Mouse (Mus musculus) frontal cortex, postnatal 25 days (tissue): ENCODE data around the gene Smim24.

Experiments used
- DNase-seq, 2 experiments: peaks; one replicate each; pipeline ENCODE4 v3.0.0; 2022; ENCODE audit warnings: low spot score in 2 of 2

Gene Smim24

GRCm38 (mm10) chr10:81392781-81393185 is at the start of gene Smim24:
Smim24 (plus strand) TSS chr10:81393051.
- DNase-seq = no peak

GRCm38 (mm10) chr10:81344421-81345161 is 48.3 kb upstream of the Smim24 start:
- DNase-seq = no peak

GRCm38 (mm10) chr10:81345162-81345534 is 47.7 kb upstream of the Smim24 start:
- no peak for DNase-seq

GRCm38 (mm10) chr10:81346453-81347067 is 46.3 kb upstream of the Smim24 start:
- no peak for DNase-seq

- DNase-seq = no peak
Measured at GRCm38 (mm10) chr10:81349146-81349545, 43.7 kb upstream of the Smim24 start.

- no peak for DNase-seq
Measured at GRCm38 (mm10) chr10:81349961-81350350, 42.9 kb upstream of the Smim24 start.

- peak; percentile 99 for DNase-seq
Measured at GRCm38 (mm10) chr10:81350351-81351063, 42.3 kb upstream of the Smim24 start, which contains the start of gene Hmg20b. Hmg20b (minus strand) TSS chr10:81350480.

- no peak for DNase-seq
Measured at GRCm38 (mm10) chr10:81351678-81352291, 41.1 kb upstream of the Smim24 start.

GRCm38 (mm10) chr10:81354738-81355477 is 37.9 kb upstream of the Smim24 start:
- no peak for DNase-seq

GRCm38 (mm10) chr10:81355533-81355932 is 37.3 kb upstream of the Smim24 start:
- DNase-seq = no peak

GRCm38 (mm10) chr10:81356352-81356990 is 36.4 kb upstream of the Smim24 start:
- no peak for DNase-seq

GRCm38 (mm10) chr10:81356991-81357844 is 35.6 kb upstream of the Smim24 start, which contains the start of gene Mfsd12:
Mfsd12 (plus strand) TSS chr10:81357491.
- DNase-seq = peak; percentile 75 to 84

- DNase-seq = no peak
Measured at GRCm38 (mm10) chr10:81358209-81358608, 34.6 kb upstream of the Smim24 start.

GRCm38 (mm10) chr10:81358841-81359240 is 34.0 kb upstream of the Smim24 start:
- no peak for DNase-seq

GRCm38 (mm10) chr10:81360721-81361120 is 32.1 kb upstream of the Smim24 start:
- no peak for DNase-seq

GRCm38 (mm10) chr10:81362336-81362949 is 30.4 kb upstream of the Smim24 start:
- no peak for DNase-seq

- DNase-seq = no peak
Measured at GRCm38 (mm10) chr10:81363436-81364346, 29.2 kb upstream of the Smim24 start.

GRCm38 (mm10) chr10:81364666-81365065 is 28.2 kb upstream of the Smim24 start:
- no peak for DNase-seq
